Mouse (Mus musculus) heart, adult 8-10 months (tissue): Measurements from ENCODE around the gene Scgb2b3. TPM values are rescaled to one million over a fixed set of nuclear protein-coding genes. Genes with fewer than 3 reads are reported as not detected.

Source experiments
- DNase-seq: peaks from one replicate; pipeline ENCODE4 v3.0.0; 2022; ENCODE audit warnings: low spot score
- total RNA-seq, 4 experiments: library from RNA; stranded (reverse); gene quantifications; 2 replicates each; pipeline ENCODE4 v1.2.4; 2022

Scgb2b3 gene
- total RNA-seq: not detected

DNA sequence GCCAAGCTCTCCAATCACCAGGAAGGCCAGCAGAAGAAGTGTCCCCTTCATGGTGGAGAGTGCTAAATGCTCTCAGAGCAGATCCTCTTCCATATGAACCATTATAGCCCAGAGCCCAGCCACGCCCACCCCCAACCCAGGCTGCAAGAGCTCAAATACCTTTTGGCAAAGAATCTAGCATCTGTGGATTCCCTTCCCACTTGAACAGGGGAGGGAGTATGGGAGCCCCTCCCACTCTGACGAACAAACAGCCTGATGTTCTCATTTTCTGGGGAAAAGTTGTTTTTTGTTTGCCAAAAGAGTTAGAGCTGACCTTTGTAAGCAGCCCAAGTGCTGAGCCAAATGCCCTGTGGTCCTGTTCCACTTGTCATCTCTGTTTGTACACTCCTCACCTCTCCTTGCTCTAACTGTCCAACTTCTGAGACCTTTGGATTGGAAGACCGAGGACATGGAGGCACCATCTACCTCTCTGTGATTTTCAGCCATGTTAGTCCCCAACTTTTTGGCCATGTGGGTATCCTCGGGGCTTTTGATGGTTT lies at the start of gene Scgb2b3:
Scgb2b3 (minus strand) TSS at position 51 of the 539 bp plus-strand sequence.
- DNase-seq: no peak

DNA sequence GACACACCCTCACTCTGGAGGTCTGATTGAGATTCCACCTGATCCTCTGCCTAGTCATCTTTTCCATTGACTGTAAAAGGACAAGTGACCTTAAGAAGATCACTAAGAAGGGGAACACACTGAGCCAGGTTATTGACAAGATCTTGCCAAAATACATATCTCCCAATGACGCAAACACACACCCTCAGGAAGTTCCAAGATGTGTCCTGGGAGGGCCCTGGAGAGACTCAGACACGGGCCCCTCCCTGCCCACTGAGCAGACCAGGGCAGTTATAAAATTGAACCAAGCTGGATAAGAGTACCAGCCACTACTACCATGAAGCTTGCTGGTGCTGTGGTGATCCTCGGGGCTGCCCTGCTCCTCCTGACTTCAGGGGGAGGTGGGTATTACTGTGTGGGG lies 13.4 kb upstream of the Scgb2b3 start, which contains the start of gene Scgb1b3:
Scgb1b3 (plus strand) TSS at position 301 of the 400 bp plus-strand sequence.
- no peak for DNase-seq

Other genes with a start within 250 kb of the Scgb2b3 start
- 1 to 10 TPM; 2.2 to 3.7 (median 2.6) TPM for gene Hpn, start 246.8 kb downstream of the Scgb2b3 start, total RNA-seq
- gene Scn1b, start 235.1 kb downstream of the Scgb2b3 start, total RNA-seq: 10 to 100 TPM; 36.1 to 54.8 (median 38.3) TPM
- gene Gramd1a, start 206.2 kb downstream of the Scgb2b3 start, total RNA-seq: 10 to 100 TPM; 26.6 to 42.2 (median 33.0) TPM
- not detected for gene Scgb2b2, start 71.6 kb downstream of the Scgb2b3 start, total RNA-seq
- not detected for gene Scgb1b2, start 70.3 kb downstream of the Scgb2b3 start, total RNA-seq
- gene Scgb1b3, start 13.5 kb upstream of the Scgb2b3 start, total RNA-seq: not detected